8 mouse cellular contexts compared by ENCODE assay signal in genomic region chr4:140631276-140631849, GRCm38 (mm10). TPM values are rescaled to one million over a fixed set of nuclear protein-coding genes. Genes with fewer than 3 reads are reported as not detected.
DNase-seq lines count a peak whose midpoint lies in the region; ATAC-seq lines count a peak whose summit lies in the region.

No protein-coding gene starts in this region.

- peaks cover 47% of the 10 kb centered on the region for H3K4me1 ChIP-seq in heart, embryonic 13.5 days
- H3K4me1 ChIP-seq in embryonic facial prominence, embryonic 10.5 days = peaks cover 73% of the 10 kb centered on the region

- WGBS in heart, embryonic 13.5 days = 66% methylated on average over 6 of the region's 6 CpGs
- WGBS in embryonic facial prominence, embryonic 10.5 days = 82% methylated on average over 6 of the region's 6 CpGs

- DNase-seq in heart, postnatal 10 days = no peak
- peak; percentile 60 for DNase-seq in 416B (ENCODE audit: low read depth)
- no peak for DNase-seq in embryonic facial prominence, embryonic 10.5 days (ENCODE audit: low spot score)
- peak; percentile 75 for DNase-seq in kidney, postnatal 10 days
- DNase-seq in right cerebral cortex, postnatal 25 days = no peak
- no peak for DNase-seq in layer of hippocampus, postnatal 14 days (ENCODE audit: low spot score in 2 of 2)
- DNase-seq in thymus, postnatal 0 days (ENCODE audit: low spot score) = no peak

- ATAC-seq in heart, embryonic 13.5 days (ENCODE audit: extremely low read depth, insufficient number of reproducible peaks, low FRiP score, low TSS enrichment) = no peak

- peaks cover 14% of the 10 kb centered on the region for H3K36me3 ChIP-seq in heart, embryonic 13.5 days
- H3K36me3 ChIP-seq in embryonic facial prominence, embryonic 10.5 days (replicated peaks) = peaks cover 30% of the 10 kb centered on the region

- H3K4me2 ChIP-seq in heart, embryonic 13.5 days = peak overlapping the region; percentile 44

- H3K27me3 ChIP-seq in heart, embryonic 13.5 days (replicated peaks) = no peaks in the 10 kb centered on the region
- H3K27me3 ChIP-seq in embryonic facial prominence, embryonic 10.5 days (replicated peaks; ENCODE audit: low read depth, poor library complexity, severe bottlenecking) = no peaks in the 10 kb centered on the region

- intact Hi-C loops in heart, postnatal 10 days (cut with DNase I) = no loop called here

- H3K27ac ChIP-seq in heart, embryonic 13.5 days (replicated peaks) = peak overlapping the region; percentile 80
- peak overlapping the region; percentile 66 for H3K27ac ChIP-seq in embryonic facial prominence, embryonic 10.5 days (replicated peaks)

- H3K4me3 ChIP-seq in heart, embryonic 13.5 days = no peak overlapping the region
- no peak overlapping the region for H3K4me3 ChIP-seq in embryonic facial prominence, embryonic 10.5 days

- H3K9me3 ChIP-seq in heart, embryonic 13.5 days = no peaks in the 10 kb centered on the region
- H3K9me3 ChIP-seq in embryonic facial prominence, embryonic 10.5 days = no peaks in the 10 kb centered on the region

- H3K9ac ChIP-seq in heart, embryonic 13.5 days = peak overlapping the region; percentile 70

RNA-seq across cellular contexts. Expression of gene Arhgef10l, which starts 34.4 kb away (rescaled TPM):
- polyA plus RNA-seq in heart, embryonic 13.5 days (2015; fragmentation: Nextera tagmentation; extraction: Ambion mirVana) = 15.3 and 18.2 TPM in 2 replicates
- total RNA-seq in heart, postnatal 10 days (2021) = 10 to 100 TPM; 55.4 to 68.4 TPM
- 17.9 and 18.2 TPM in 2 replicates for polyA plus RNA-seq in embryonic facial prominence, embryonic 10.5 days (2016; fragmentation: Nextera tagmentation; extraction: Ambion mirVana)
- total RNA-seq in layer of hippocampus, postnatal 14 days (2021) = 10 to 100 TPM; 48.8 to 50.8 TPM
- 12.5 and 16.3 TPM in 2 replicates for polyA plus RNA-seq in thymus, postnatal 0 days (2015; fragmentation: Nextera tagmentation; extraction: Ambion mirVana)

Comparison
In these comparisons a context has a peak if more than half of its experiments do, and no peak if none do; other contexts are left out.
1. DNase-seq: peak in 416B (single experiment) and kidney, postnatal 10 days (single experiment); none in heart, postnatal 10 days (0 of 2), embryonic facial prominence, embryonic 10.5 days (single experiment), right cerebral cortex, postnatal 25 days (single experiment), layer of hippocampus, postnatal 14 days (0 of 2) and thymus, postnatal 0 days (single experiment).